Mouse (Mus musculus) gastrocnemius, adult 8-10 months (tissue): ENCODE results near the gene Zfp189. TPM values are rescaled to one million over a fixed set of nuclear protein-coding genes. Genes with fewer than 3 reads are reported as not detected.
"Not testable (repeated sequence)": the region's sequence is repeated elsewhere in the genome, so short reads cannot be mapped to it uniquely, and the experiment has no call there.

Experiments used
- DNase-seq, 2 experiments: peaks; one replicate each; pipeline ENCODE4 v3.0.0; 2022; ENCODE audit warnings: low spot score in 2 of 2
- total RNA-seq, 4 experiments: library from RNA; stranded (reverse); gene quantifications; 2 replicates each; pipeline ENCODE4 v1.2.4; 2022

The Zfp189 gene
- 1 to 10 TPM; 2.8 to 4.0 (median 3.2) TPM for total RNA-seq

- DNase-seq: peak; percentile 88 to 91
Measured at GRCm38 (mm10) chr4:49520572-49521340, at the start of gene Zfp189, which contains the start of gene Mrpl50. Gene Zfp189, plus strand, starts transcription at chr4:49521176. Gene Mrpl50, minus strand, starts transcription at chr4:49521093.

- no peak for DNase-seq
Measured at GRCm38 (mm10) chr4:49473435-49474100, 47.4 kb upstream of the Zfp189 start, which contains the start of gene Acnat1. Gene Acnat1, minus strand, starts transcription at chr4:49473912.

GRCm38 (mm10) chr4:49474583-49474982 is 46.4 kb upstream of the Zfp189 start:
- DNase-seq: no peak

GRCm38 (mm10) chr4:49478118-49478877 is 42.7 kb upstream of the Zfp189 start:
- no peak for DNase-seq

- DNase-seq: not testable (repeated sequence)
Measured at GRCm38 (mm10) chr4:49479035-49479434, 41.9 kb upstream of the Zfp189 start.

GRCm38 (mm10) chr4:49480104-49480760 is 40.7 kb upstream of the Zfp189 start:
- no peak for DNase-seq

- no peak for DNase-seq
Measured at GRCm38 (mm10) chr4:49480896-49481295, 40.1 kb upstream of the Zfp189 start.

- no peak for DNase-seq
Measured at GRCm38 (mm10) chr4:49485442-49485841, 35.5 kb upstream of the Zfp189 start.

- not testable (repeated sequence) for DNase-seq
Measured at GRCm38 (mm10) chr4:49485934-49486650, 34.9 kb upstream of the Zfp189 start.

- no peak for DNase-seq
Measured at GRCm38 (mm10) chr4:49503563-49503962, 17.4 kb upstream of the Zfp189 start.

- DNase-seq: no peak
Measured at GRCm38 (mm10) chr4:49506386-49506785, 14.6 kb upstream of the Zfp189 start, which contains the start of gene Baat. Gene Baat, minus strand, starts transcription at chr4:49506557.

GRCm38 (mm10) chr4:49509183-49509582 is 11.8 kb upstream of the Zfp189 start:
- DNase-seq: no peak

GRCm38 (mm10) chr4:49510236-49510835 is 10.6 kb upstream of the Zfp189 start:
- DNase-seq: not testable (repeated sequence)

- DNase-seq: no peak
Measured at GRCm38 (mm10) chr4:49512636-49513035, 8.3 kb upstream of the Zfp189 start.

GRCm38 (mm10) chr4:49514441-49514840 is 6.5 kb upstream of the Zfp189 start:
- DNase-seq: no peak

GRCm38 (mm10) chr4:49519476-49519875 is 1.5 kb upstream of the Zfp189 start:
- DNase-seq: no peak

- no peak for DNase-seq
Measured at GRCm38 (mm10) chr4:49521346-49521745, 370 bp downstream of the Zfp189 start.

- DNase-seq: no peak
Measured at GRCm38 (mm10) chr4:49522576-49522975, 1.6 kb downstream of the Zfp189 start.

GRCm38 (mm10) chr4:49535036-49535435 is 14.1 kb downstream of the Zfp189 start:
- no peak for DNase-seq

- DNase-seq: no peak
Measured at GRCm38 (mm10) chr4:49535675-49536294, 14.8 kb downstream of the Zfp189 start.
